Mouse (Mus musculus): Measurements from ENCODE around the gene Otud7b.
"Not testable (repeated sequence)": the region's sequence is repeated elsewhere in the genome, so short reads cannot be mapped to it uniquely, and the experiment has no call there.

The Otud7b gene

DNA sequence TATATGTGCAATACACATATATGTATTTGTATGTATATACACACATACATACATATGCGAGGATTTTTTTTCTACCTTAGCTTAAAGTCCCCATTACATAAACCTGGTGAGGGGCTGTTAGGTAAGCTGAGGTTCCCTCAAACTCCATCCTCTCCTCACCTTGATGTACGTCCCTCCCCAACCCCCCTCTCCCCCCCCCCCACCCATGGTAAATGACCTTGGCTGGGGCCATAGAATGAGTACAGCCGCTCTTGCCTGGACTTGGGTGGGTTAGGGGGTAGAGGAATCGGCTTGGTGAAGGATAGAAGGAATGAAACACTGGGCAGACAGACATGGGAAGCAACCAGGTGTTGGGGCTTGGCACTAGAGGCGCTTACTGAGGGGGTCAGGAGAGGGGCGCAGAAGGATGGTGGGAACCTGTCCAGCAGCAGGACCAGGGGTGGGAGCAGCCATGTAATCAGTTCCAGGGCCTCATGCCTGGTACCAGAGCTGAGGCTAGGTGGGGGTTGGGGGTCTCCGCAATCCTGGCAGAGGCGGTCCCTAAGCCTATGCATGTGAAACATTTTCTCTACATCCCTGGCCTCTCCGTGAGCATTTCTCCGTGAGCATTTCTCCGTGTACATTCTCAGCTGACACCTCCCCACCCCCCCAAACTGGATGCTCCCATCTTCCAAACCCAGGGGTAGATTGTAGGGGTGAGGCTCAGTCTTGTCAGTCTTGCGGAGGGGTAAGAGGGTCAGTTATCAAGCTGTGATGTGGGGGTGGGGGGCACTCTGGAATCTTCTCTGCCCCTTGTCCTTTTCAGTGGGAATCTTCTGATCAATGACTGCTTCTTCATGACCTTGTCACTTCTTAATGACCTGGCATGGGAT is 77.4 kb downstream of the Otud7b start:
- DNase-seq: peak; percentile 49

DNA sequence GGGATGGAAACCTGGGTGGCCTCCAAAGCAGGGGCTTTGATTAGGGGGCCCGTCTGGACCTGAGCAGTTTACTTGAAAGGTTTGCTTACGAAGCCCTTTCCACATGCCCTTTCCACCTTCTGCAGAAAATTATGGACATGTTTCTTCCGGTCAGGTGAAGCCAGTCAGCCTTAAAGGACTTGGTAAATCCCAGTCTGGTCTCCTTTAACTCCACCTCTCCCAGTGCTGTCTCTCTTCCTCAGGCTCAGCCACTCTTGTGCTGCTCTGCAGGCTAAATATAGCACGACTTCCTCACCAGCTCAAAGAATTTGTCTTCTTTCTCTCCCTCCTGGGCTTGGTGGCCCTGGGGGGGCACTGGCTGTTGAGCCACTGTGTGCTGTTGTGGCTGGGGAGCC is 78.1 kb downstream of the Otud7b start:
- no peak for DNase-seq

DNA sequence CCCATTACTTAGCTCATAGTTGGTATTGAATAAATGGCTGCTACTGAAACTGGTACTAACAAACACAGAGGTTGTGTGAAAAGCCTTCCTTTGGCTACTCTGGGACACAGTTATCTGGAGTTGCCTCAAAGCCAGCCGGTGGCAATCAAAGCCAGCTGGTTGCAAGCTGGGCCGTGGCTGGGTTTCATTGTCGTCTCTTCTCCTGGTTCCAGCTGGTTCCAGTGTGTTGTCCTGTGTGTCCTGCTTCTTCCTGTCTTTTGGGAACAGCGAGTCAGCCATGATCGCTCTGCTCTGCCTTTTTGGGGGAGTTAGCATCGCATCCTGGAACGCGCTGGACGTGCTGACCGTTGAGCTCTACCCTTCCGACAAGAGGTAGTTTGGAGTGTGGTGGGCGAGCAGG is 88.7 kb downstream of the Otud7b start:
- DNase-seq: no peak

GRCm38 (mm10) chr3:96194966-96195365 is 90.6 kb downstream of the Otud7b start:
- no peak for DNase-seq

- DNase-seq: peak; percentile 54
Observed at GRCm38 (mm10) chr3:96195616-96196313, 91.4 kb downstream of the Otud7b start.

- DNase-seq: no peak
Observed at GRCm38 (mm10) chr3:96196437-96197128, 92.3 kb downstream of the Otud7b start.

DNA sequence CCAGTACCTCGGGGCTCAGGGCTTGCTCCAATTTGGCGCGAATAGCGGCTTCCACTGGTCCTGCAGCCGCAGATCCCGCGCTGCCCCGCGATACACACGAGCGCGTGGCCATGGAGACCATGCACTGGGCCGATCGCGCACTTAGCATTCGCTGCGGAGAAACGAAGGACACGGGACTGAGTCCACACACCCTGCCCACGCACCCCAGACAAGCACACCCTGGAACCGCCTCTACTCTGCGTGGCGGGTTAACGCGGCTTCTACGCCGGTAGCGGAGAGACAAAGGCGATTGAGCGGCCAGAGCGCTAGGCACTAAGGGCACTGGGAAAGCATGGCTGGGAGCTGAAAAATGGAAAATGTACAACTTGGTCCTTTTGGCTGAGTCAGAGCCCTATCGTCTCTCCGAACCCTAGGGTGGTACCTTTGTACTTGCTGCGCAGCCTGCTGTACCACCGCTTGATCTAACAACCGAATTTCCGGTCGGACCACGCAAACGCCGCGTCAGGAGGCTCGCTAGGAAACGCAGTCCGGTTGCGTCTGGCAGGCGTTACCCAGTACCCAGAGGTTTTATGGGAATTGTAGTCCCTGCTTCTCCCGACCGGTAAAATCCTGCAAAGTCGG is 92.9 kb downstream of the Otud7b start:
- DNase-seq: peak; percentile 86

- DNase-seq: no peak
Observed at GRCm38 (mm10) chr3:96198181-96198580, 93.9 kb downstream of the Otud7b start.

DNA sequence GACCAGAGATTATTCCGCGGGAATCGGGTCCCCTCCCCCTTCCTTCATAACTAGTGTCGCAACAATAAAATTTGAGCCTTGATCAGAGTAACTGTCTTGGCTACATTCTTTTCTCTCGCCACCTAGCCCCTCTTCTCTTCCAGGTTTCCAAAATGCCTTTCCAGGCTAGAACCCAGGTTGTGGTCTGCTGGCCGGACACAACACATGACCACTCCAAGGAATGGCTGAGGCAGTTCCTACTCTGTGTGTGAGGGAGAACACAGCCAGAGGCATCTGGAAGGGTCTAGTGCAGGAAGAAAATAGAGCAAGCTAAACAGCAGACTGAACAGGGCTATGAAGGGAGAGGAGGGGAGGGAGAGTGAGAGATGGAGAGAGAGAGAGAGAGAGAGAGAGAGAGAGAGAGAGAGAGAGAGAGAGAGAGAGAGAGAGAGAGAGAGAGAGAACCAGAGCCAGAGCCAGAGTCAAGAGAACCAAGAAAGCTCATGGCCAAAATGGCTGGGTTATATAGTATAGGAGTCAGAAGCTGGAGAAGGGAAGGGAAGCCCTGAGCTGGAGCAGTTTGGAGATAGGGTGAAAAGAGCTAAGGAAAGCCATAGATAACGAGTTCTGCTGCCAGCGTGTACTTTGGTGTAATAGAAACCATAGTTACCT is 94.4 kb downstream of the Otud7b start:
- DNase-seq: not testable (repeated sequence)

- DNase-seq: no peak
Observed at GRCm38 (mm10) chr3:96199731-96200130, 95.4 kb downstream of the Otud7b start.

GRCm38 (mm10) chr3:96207819-96208218 is 103.5 kb downstream of the Otud7b start:
- no peak for DNase-seq

DNA sequence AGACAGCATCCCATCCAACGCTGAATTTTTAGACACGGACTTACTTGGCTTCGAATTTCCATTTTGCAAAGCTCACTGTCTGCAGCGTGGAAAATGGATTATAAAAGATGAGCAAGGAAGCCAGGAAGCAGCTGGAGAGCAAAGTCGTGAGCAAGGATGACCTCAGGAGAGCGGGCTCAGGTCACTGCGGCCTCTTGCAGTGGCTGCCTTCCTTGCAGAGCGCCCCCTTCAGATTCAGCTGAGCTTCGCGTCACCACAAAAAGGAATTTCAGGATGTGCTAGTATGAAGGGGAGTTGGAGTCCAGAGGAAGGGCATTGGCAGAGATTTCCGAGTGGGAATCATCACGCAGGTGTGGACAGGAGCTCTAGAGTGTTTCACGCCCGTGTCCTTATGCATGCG is 104.9 kb downstream of the Otud7b start:
- DNase-seq: no peak

Measured in right cerebral cortex, postnatal 4 days (tissue).